Mouse (Mus musculus) small intestine, adult 2 months (tissue): ENCODE measurements around the gene Sh3bgrl. TPM values are rescaled to one million over a fixed set of nuclear protein-coding genes. Genes with fewer than 3 reads are reported as not detected.

ENCODE experiments used
- H3K27ac ChIP-seq: fragments of 200-500 bp; 2 replicates; pipeline ENCODE4 v1.5.1; 2012; ENCODE audit warnings: low read depth, low read length, control low read depth, inconsistent platforms; ENCODE audit not compliant: insufficient read depth
- H3K27me3 ChIP-seq: fragments of 200-500 bp; 2 replicates; pipeline ENCODE4 v1.6.1; 2012; ENCODE audit warnings: mild to moderate bottlenecking, moderate library complexity, low read length, inconsistent platforms; ENCODE audit not compliant: control insufficient read depth, insufficient read depth
- H3K36me3 ChIP-seq: fragments of 200-500 bp; 2 replicates; pipeline ENCODE4 v1.6.1; 2012; ENCODE audit warnings: mild to moderate bottlenecking, low read length, control low read depth, inconsistent platforms; ENCODE audit not compliant: control insufficient read depth, insufficient read depth
- H3K4me1 ChIP-seq: fragments of 200-500 bp; 2 replicates; pipeline ENCODE4 v1.6.1; 2012; ENCODE audit warnings: low read length, inconsistent platforms, mixed read lengths; ENCODE audit not compliant: control insufficient read depth, insufficient read depth, insufficient read length
- H3K4me3 ChIP-seq: fragments of 200-500 bp; 2 replicates; pipeline ENCODE4 v1.5.1; 2012; ENCODE audit warnings: low read depth, mild to moderate bottlenecking, control low read depth, inconsistent platforms, low read length, moderate library complexity
- CTCF ChIP-seq: fragments of 200-500 bp; IDR thresholded peaks from 2 replicates; pipeline ENCODE4 v1.5.1; 2012; ENCODE audit warnings: low read depth, mild to moderate bottlenecking, control low read depth, inconsistent platforms, low read length, moderate library complexity, mixed read lengths; ENCODE audit not compliant: insufficient replicate concordance, insufficient read length; ENCODE audit errors: extremely low read depth
- POLR2A ChIP-seq: fragments of 200-500 bp; IDR thresholded peaks from 2 replicates; pipeline ENCODE4 v1.6.1; 2012; ENCODE audit warnings: low read depth, mild to moderate bottlenecking, control low read depth, inconsistent platforms, low read length, moderate library complexity
- WGBS: fragments of 180-500 bp; shearing (Covaris S2); methylation state at CpG from one replicate; pipeline ENCODE4 v1.1.7; 2018; 5-methylcytosine and 5-hydroxymethylcytosine counted together
- polyA plus RNA-seq: library from polyadenylated mRNA; depleted of rRNA; stranded (reverse); fragments of >200 nt; gene quantifications from 2 replicates; pipeline ENCODE4 v1.2.3, GENCODE M21; 2012

Sh3bgrl gene
- polyA plus RNA-seq, 1 experiment, result 1.7 TPM

- TF ChIP-seq POLR2A, result no peak
- no peak for TF ChIP-seq CTCF
- Histone ChIP-seq H3K4me3 (no peak overlapping the region), H3K27me3 (no peaks in the 10 kb centered on the region), H3K4me1 (no peaks in the 10 kb centered on the region), H3K27ac (no peak overlapping the region), H3K36me3 (no peaks in the 10 kb centered on the region)
- 85% methylated on average over 4 of the region's 4 CpGs for WGBS
These were observed 89.7 kb downstream of the Sh3bgrl start for GRCm38 (mm10) chrX:109184706-109185478.

- no peak for TF ChIP-seq POLR2A
- no peak for TF ChIP-seq CTCF
- no peaks in the 10 kb centered on the region for H3K36me3 ChIP-seq
- no peaks in the 10 kb centered on the region for H3K4me1 ChIP-seq
- 82% methylated on average over 4 of the region's 4 CpGs for WGBS
- no peaks in the 10 kb centered on the region for H3K27me3 ChIP-seq
- H3K27ac ChIP-seq, result no peak overlapping the region
- no peak overlapping the region for H3K4me3 ChIP-seq
These were observed 94.4 kb downstream of the Sh3bgrl start for GRCm38 (mm10) chrX:109189607-109190006.

- Histone ChIP-seq H3K36me3 (no peaks in the 10 kb centered on the region), H3K27ac (peak overlapping the region; percentile 28; the same call in 1 of the 2 replicates), H3K27me3 (no peaks in the 10 kb centered on the region), H3K4me3 (no peak overlapping the region), H3K4me1 (no peaks in the 10 kb centered on the region)
- TF ChIP-seq POLR2A (no peak), CTCF (no peak)
- 60% methylated on average over 4 of the region's 4 CpGs for WGBS
These were observed 95.8 kb downstream of the Sh3bgrl start for GRCm38 (mm10) chrX:109190969-109191368.

GRCm38 (mm10) chrX:109191436-109191835, 96.3 kb downstream of the Sh3bgrl start:
- TF ChIP-seq CTCF, result no peak
- no peak for TF ChIP-seq POLR2A
- Histone ChIP-seq H3K27ac (peak overlapping the region; percentile 28; the same call in 1 of the 2 replicates), H3K4me3 (no peak overlapping the region), H3K36me3 (no peaks in the 10 kb centered on the region), H3K27me3 (no peaks in the 10 kb centered on the region), H3K4me1 (no peaks in the 10 kb centered on the region)
- 56% methylated on average over 4 of the region's 4 CpGs for WGBS

- 71% methylated on average over 4 of the region's 4 CpGs for WGBS
- Histone ChIP-seq H3K27ac (no peak within 1 kb of the TSS), H3K4me3 (no peak within 1 kb of the TSS), H3K4me1 (no peaks in the 10 kb centered on the region), H3K36me3 (no peaks in the 10 kb centered on the region), H3K27me3 (no peaks in the 10 kb centered on the region)
- TF ChIP-seq CTCF (no peak), POLR2A (no peak)
These were observed 101.3 kb downstream of the Sh3bgrl start, which contains the start of gene Gm6377 for GRCm38 (mm10) chrX:109196468-109196867. Gm6377 (plus strand) TSS chrX:109196756.

- Histone ChIP-seq H3K27me3 (no peaks in the 10 kb centered on the region), H3K4me3 (no peak overlapping the region), H3K4me1 (no peaks in the 10 kb centered on the region), H3K36me3 (no peaks in the 10 kb centered on the region), H3K27ac (no peak overlapping the region)
- TF ChIP-seq POLR2A (no peak), CTCF (no peak)
These were observed 112.7 kb downstream of the Sh3bgrl start for GRCm38 (mm10) chrX:109207843-109208242.

- Histone ChIP-seq H3K27ac (no peak overlapping the region), H3K36me3 (no peaks in the 10 kb centered on the region), H3K4me1 (no peaks in the 10 kb centered on the region), H3K27me3 (no peaks in the 10 kb centered on the region), H3K4me3 (no peak overlapping the region)
- 68% methylated on average over 1 of the region's 1 CpGs for WGBS
- TF ChIP-seq CTCF (no peak), POLR2A (no peak)
These were observed 133.6 kb downstream of the Sh3bgrl start for GRCm38 (mm10) chrX:109228720-109229119.
